Comparison of ENCODE assay signal across 7 mouse cellular contexts in the genomic region with DNA sequence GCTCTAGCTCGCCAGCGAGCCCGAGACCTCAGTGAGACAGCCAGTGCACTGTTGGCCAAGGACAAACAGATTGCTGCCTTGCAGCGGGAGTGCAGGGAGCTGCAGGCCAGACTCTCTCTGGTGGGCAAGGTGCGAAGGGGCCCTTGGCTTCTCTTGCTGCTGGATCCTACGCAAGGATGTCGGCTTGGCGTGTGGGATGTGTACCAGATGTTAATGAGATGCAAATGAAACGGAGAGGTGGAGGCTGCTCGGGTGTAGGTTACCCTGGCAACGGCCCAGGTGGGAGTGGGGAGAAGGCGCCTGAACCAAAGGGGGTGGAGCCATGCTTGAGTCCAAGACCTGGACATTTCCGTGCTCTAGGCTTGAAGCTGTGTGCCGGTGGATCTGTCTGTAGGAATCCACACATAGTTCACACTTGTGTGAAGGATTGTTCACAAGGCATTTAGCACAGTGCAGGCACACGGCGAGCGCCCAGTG. TPM values are rescaled to one million over a fixed set of nuclear protein-coding genes. Genes with fewer than 3 reads are reported as not detected.
DNase-seq lines count a peak whose midpoint lies in the region; ATAC-seq and TF ChIP-seq lines count a peak whose summit lies in the region.

No protein-coding gene starts in this region.

- intact Hi-C loops in left cerebral cortex, adult 2 months (cut with DNase I): loop anchor here (2.0 to 5.0 kb wide), 4 partner anchors 101 to 166 kb away; a partner anchor contains a TSS

- H3K9ac ChIP-seq in hindbrain, embryonic 16.5 days (ENCODE audit: low read depth, low read length): peak overlapping the region; percentile 83
- H3K9ac ChIP-seq in midbrain, embryonic 14.5 days (replicated peaks; ENCODE audit: low read length): peak overlapping the region; percentile 80

- H3K4me1 ChIP-seq in E14TG2a.4 (replicated peaks; ENCODE audit: low read depth, low read length): peaks cover 40% of the 10 kb centered on the region
- peaks cover 2% of the 10 kb centered on the region; the same call in 1 of the 2 replicates for H3K4me1 ChIP-seq in cortical plate, adult 2 months (ENCODE audit: control insufficient read depth, insufficient read depth, low read length)
- peaks cover 27% of the 10 kb centered on the region for H3K4me1 ChIP-seq in hindbrain, embryonic 16.5 days (ENCODE audit: control insufficient read depth, insufficient read depth, low read depth, low read length)
- peaks cover 44% of the 10 kb centered on the region for H3K4me1 ChIP-seq in midbrain, embryonic 14.5 days (ENCODE audit: control insufficient read depth, insufficient read depth, low read length)

- peak overlapping the region; percentile 81 for H3K4me3 ChIP-seq in E14TG2a.4 (replicated peaks; ENCODE audit: low read length)
- H3K4me3 ChIP-seq in cortical plate, adult 2 months (ENCODE audit: insufficient read depth, low read length): peak overlapping the region; percentile 61
- H3K4me3 ChIP-seq in hindbrain, embryonic 16.5 days (ENCODE audit: low read length): peak overlapping the region; percentile 73
- H3K4me3 ChIP-seq in left cerebral cortex, adult 2 months: peak overlapping the region; percentile 75
- H3K4me3 ChIP-seq in midbrain, embryonic 14.5 days (replicated peaks; ENCODE audit: low read depth, low read length): peak overlapping the region; percentile 65

- H3K27ac ChIP-seq in cortical plate, adult 2 months (ENCODE audit: insufficient read depth, low read length): peak overlapping the region; percentile 59; the same call in 1 of the 2 replicates
- H3K27ac ChIP-seq in hindbrain, embryonic 16.5 days (ENCODE audit: low read depth, low read length): peak overlapping the region; percentile 44
- peak overlapping the region; percentile 92 for H3K27ac ChIP-seq in left cerebral cortex, adult 2 months
- H3K27ac ChIP-seq in midbrain, embryonic 14.5 days (replicated peaks; ENCODE audit: low read depth, low read length): peak overlapping the region; percentile 84

- H3K4me2 ChIP-seq in hindbrain, embryonic 16.5 days (ENCODE audit: low read length): peak overlapping the region; percentile 93
- H3K4me2 ChIP-seq in midbrain, embryonic 14.5 days (ENCODE audit: low read length): peak overlapping the region; percentile 97

- peak; percentile 69; the same call in 1 of the 2 replicates for TF ChIP-seq POLR2A in cortical plate, adult 2 months (IDR thresholded peaks at IDR 0.05; ENCODE audit: extremely low read depth, insufficient read depth, low read length)

- H3K9me3 ChIP-seq in E14TG2a.4 (ENCODE audit: low read length): no peaks in the 10 kb centered on the region
- H3K9me3 ChIP-seq in hindbrain, embryonic 16.5 days (ENCODE audit: control insufficient read depth, low read length): no peaks in the 10 kb centered on the region
- no peaks in the 10 kb centered on the region for H3K9me3 ChIP-seq in midbrain, embryonic 14.5 days (ENCODE audit: control insufficient read depth, low read length)

- no peaks in the 10 kb centered on the region for H3K36me3 ChIP-seq in E14TG2a.4 (ENCODE audit: insufficient read depth, low read length)
- 0 out of 2 replicates have a peak, but pooled peaks cover 3% of the 10 kb centered on the region for H3K36me3 ChIP-seq in hindbrain, embryonic 16.5 days (ENCODE audit: control insufficient read depth, insufficient read depth, low read length)
- peaks cover 22% of the 10 kb centered on the region for H3K36me3 ChIP-seq in midbrain, embryonic 14.5 days (ENCODE audit: control insufficient read depth, insufficient read depth, low read length)

- no peak for TF ChIP-seq CTCF in E14TG2a.4 (conservative IDR thresholded peaks at IDR 0.05; ENCODE audit: low read length)
- no peak for TF ChIP-seq CTCF in cortical plate, adult 2 months (IDR thresholded peaks at IDR 0.05; ENCODE audit: extremely low read depth, insufficient read depth, low read length)
- TF ChIP-seq CTCF in left cerebral cortex, adult 2 months (IDR thresholded peaks at IDR 0.05): no peak

- DNase-seq in B cell, adult 2 months: peak; percentile 34 to 41
- DNase-seq in left cerebral cortex, adult 2 months (ENCODE audit: extremely low spot score in 1 of 2, low spot score in 2 of 2): peak; percentile 82 to 83
- peak; percentile 90 for DNase-seq in midbrain, embryonic 14.5 days

- under 1% methylated on average over 17 of the region's 17 CpGs for WGBS in hindbrain, embryonic 16.5 days
- WGBS in midbrain, embryonic 14.5 days: 2% methylated on average over 17 of the region's 17 CpGs

- H3K27me3 ChIP-seq in E14TG2a.4 (ENCODE audit: insufficient read depth, low read length): peaks cover 87% of the 10 kb centered on the region
- no peaks in the 10 kb centered on the region for H3K27me3 ChIP-seq in hindbrain, embryonic 16.5 days (replicated peaks; ENCODE audit: control insufficient read depth, insufficient read depth, low read length)
- H3K27me3 ChIP-seq in midbrain, embryonic 14.5 days (ENCODE audit: control insufficient read depth, insufficient read depth, low read length): no peaks in the 10 kb centered on the region; the same call in 1 of the 2 replicates

- peak; percentile 57 for ATAC-seq in hindbrain, embryonic 16.5 days
- ATAC-seq in midbrain, embryonic 14.5 days (ENCODE audit: low FRiP score, low TSS enrichment): peak; percentile 76
- no peak for ATAC-seq in monocyte, adult 5-6 weeks (replicated peaks; ENCODE audit: insufficient number of reproducible peaks, low FRiP score, low TSS enrichment, poor library complexity, severe bottlenecking)

RNA-seq across cellular contexts. Expression of a gene that starts 3.2 kb away (rescaled TPM):
- 269 and 297 TPM in 2 replicates for polyA plus RNA-seq in cortical plate, adult 2 months (2012; rRNA removed)
- 38.4 and 46.1 TPM in 2 replicates for polyA plus RNA-seq in hindbrain, embryonic 16.5 days (2015; fragmentation: Nextera tagmentation; extraction: Ambion mirVana)
- total RNA-seq in left cerebral cortex, adult 2 months (2021): 100 to 1,000 TPM; 190 to 202 TPM
- 54.5 and 63.4 TPM in 2 replicates for polyA plus RNA-seq in midbrain, embryonic 14.5 days (2014; fragmentation: Nextera tagmentation; extraction: Ambion mirVana)
- 4.3 to 7.3 TPM (median 5.4 TPM) in 3 replicates for total RNA-seq in monocyte, adult 5-6 weeks (2017)

RNA-seq across cellular contexts. Expression of a gene that starts 26.2 kb away (rescaled TPM):
- 153 and 154 TPM in 2 replicates for polyA plus RNA-seq in cortical plate, adult 2 months (2012; rRNA removed)
- polyA plus RNA-seq in hindbrain, embryonic 16.5 days (2015; fragmentation: Nextera tagmentation; extraction: Ambion mirVana): 121 and 130 TPM in 2 replicates
- total RNA-seq in left cerebral cortex, adult 2 months (2021): 10 to 100 TPM; 66.3 to 82.3 TPM
- 150 and 163 TPM in 2 replicates for polyA plus RNA-seq in midbrain, embryonic 14.5 days (2014; fragmentation: Nextera tagmentation; extraction: Ambion mirVana)
- 123 to 169 TPM (median 136 TPM) in 3 replicates for total RNA-seq in monocyte, adult 5-6 weeks (2017)

RNA-seq across cellular contexts. Expression of a gene that starts 29.8 kb away (rescaled TPM):
- polyA plus RNA-seq in cortical plate, adult 2 months (2012; rRNA removed): 0.06 TPM in 1 of 2 replicates, not detected in the other
- polyA plus RNA-seq in hindbrain, embryonic 16.5 days (2015; fragmentation: Nextera tagmentation; extraction: Ambion mirVana): 0.10 and 0.45 TPM in 2 replicates
- not detected for total RNA-seq in left cerebral cortex, adult 2 months (2021)
- polyA plus RNA-seq in midbrain, embryonic 14.5 days (2014; fragmentation: Nextera tagmentation; extraction: Ambion mirVana): 0.47 TPM in 1 of 2 replicates, not detected in the other
- not detected in 3 replicates for total RNA-seq in monocyte, adult 5-6 weeks (2017)

Comparison
In these comparisons a context has a peak if more than half of its experiments do, and no peak if none do; other contexts are left out.
1. DNase-seq: peak in every context shown above with its lines; median percentile 90 in midbrain, embryonic 14.5 days; 82 in left cerebral cortex, adult 2 months; 38 in B cell, adult 2 months.